Mouse (Mus musculus) liver, embryonic 12.5 days (tissue): ENCODE results near the gene Hk1. TPM values are rescaled to one million over a fixed set of nuclear protein-coding genes. Genes with fewer than 3 reads are reported as not detected.

Source experiments
- ATAC-seq: fragments of 200-750 bp; cut with Nextera tagmentation; 2 replicates; pipeline ENCODE4 v1.8.0; 2017; ENCODE audit warnings: moderate number of reproducible peaks, mild to moderate bottlenecking, moderate library complexity
- H3K27ac ChIP-seq: fragments of 300-500 bp; sonication (generic); 2 replicates; pipeline ENCODE4 v1.5.1; 2016; ENCODE audit warnings: mild to moderate bottlenecking
- H3K27me3 ChIP-seq: fragments of 300-500 bp; sonication (generic); replicated peaks from 2 replicates; pipeline ENCODE4 v1.6.1; 2016; ENCODE audit warnings: mild to moderate bottlenecking, moderate library complexity
- H3K36me3 ChIP-seq: fragments of 300-500 bp; sonication (generic); 2 replicates; pipeline ENCODE4 v1.6.1; 2016; ENCODE audit warnings: mild to moderate bottlenecking, moderate library complexity
- H3K4me1 ChIP-seq: fragments of 300-500 bp; sonication (generic); 2 replicates; pipeline ENCODE4 v1.6.1; 2016
- H3K4me2 ChIP-seq: fragments of 300-500 bp; sonication (generic); 2 replicates; pipeline ENCODE4 v1.6.1; 2016; ENCODE audit warnings: mild to moderate bottlenecking, moderate library complexity
- H3K4me3 ChIP-seq: fragments of 300-500 bp; sonication (generic); 2 replicates; pipeline ENCODE4 v1.5.1; 2016; ENCODE audit warnings: mild to moderate bottlenecking, moderate library complexity
- H3K9ac ChIP-seq: fragments of 300-500 bp; sonication (generic); 2 replicates; pipeline ENCODE4 v1.6.1; 2016; ENCODE audit warnings: mild to moderate bottlenecking, moderate library complexity
- H3K9me3 ChIP-seq: fragments of 300-500 bp; sonication (generic); replicated peaks from 2 replicates; pipeline ENCODE4 v1.6.1; 2016; ENCODE audit warnings: mild to moderate bottlenecking, moderate library complexity
- WGBS: fragments of 180-500 bp; shearing (Covaris S2); methylation state at CpG from one replicate; pipeline ENCODE4 v1.1.7; 2016; ENCODE audit not compliant: insufficient replicate concordance; 5-methylcytosine and 5-hydroxymethylcytosine counted together
- polyA plus RNA-seq: library from polyadenylated mRNA; unstranded; fragments of >200 nt; fragmentation: Nextera tagmentation; extraction: Ambion mirVana; gene quantifications from 2 replicates; pipeline ENCODE4 v1.2.1, GENCODE M21; 2016

The Hk1 gene
- polyA plus RNA-seq, 1 experiment from 2014 or later, result 130 TPM

DNA sequence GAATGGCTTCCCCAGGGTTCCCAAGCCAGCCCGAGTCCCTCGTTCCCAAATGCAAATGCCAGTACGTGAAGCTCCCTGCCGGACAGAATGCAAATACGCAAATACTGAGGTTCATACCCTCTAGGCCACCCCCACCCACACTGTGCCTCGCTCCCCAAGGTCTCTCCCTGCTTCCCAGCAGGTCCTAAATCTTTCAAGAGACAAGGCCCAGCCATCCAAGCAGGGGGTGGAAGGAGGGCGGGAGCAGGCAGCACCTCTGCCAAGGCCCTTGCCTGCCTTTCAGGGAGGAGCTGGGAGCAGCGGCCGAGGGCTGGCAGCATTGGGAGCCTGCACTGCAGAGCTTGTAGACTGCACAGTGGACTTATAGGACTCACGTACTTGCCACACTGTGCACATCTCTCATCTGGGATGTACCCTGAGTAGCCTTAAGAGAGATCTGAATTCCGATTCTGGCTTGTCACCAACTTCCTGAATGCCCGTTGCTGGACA is 127.7 kb downstream of the Hk1 start, which contains the start of gene Tacr2:
Tacr2 (plus strand) TSS at position 439 of the 489 bp plus-strand sequence.
- Histone ChIP-seq H3K27ac (no peak within 1 kb of the TSS), H3K4me3 (no peak within 1 kb of the TSS), H3K4me1 (peaks cover 9% of the 10 kb centered on the region), H3K27me3 (peaks cover 40% of the 10 kb centered on the region), H3K4me2 (no peak within 1 kb of the TSS), H3K9me3 (no peaks in the 10 kb centered on the region), H3K36me3 (no peaks in the 10 kb centered on the region), H3K9ac (no peak within 1 kb of the TSS)
- ATAC-seq, result no peak
- 62% methylated on average over 12 of the region's 12 CpGs for whole genome bisulfite sequencing

DNA sequence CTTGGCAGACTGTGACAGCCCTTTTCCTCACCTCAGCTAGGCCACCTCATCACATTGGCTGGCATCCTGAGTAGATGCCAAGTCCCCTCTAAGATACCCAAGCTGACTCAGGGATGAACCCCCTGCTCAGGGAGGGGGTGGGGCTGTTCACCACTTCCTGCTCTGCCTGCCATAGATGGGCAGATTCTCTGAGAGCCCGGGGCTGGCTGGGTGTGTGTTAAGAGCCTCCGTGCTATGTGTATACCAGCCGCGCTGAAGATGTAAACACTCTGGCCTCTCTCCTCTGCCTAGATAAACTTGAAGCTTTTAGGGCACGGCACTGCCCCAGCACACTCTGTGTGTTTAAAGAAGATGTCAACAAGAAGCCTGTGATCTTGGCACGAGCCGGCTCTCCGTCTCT is 131.9 kb downstream of the Hk1 start:
- no peak overlapping the region for H3K4me2 ChIP-seq
- peaks cover 22% of the 10 kb centered on the region for H3K4me1 ChIP-seq
- H3K9me3 ChIP-seq, result peaks cover 7% of the 10 kb centered on the region
- H3K27ac ChIP-seq, result no peak overlapping the region
- no peaks in the 10 kb centered on the region for H3K36me3 ChIP-seq
- H3K4me3 ChIP-seq, result no peak overlapping the region
- no peak for ATAC-seq
- WGBS, result 34% methylated on average over 8 of the region's 8 CpGs
- peaks cover 24% of the 10 kb centered on the region for H3K27me3 ChIP-seq
- H3K9ac ChIP-seq, result no peak overlapping the region

DNA sequence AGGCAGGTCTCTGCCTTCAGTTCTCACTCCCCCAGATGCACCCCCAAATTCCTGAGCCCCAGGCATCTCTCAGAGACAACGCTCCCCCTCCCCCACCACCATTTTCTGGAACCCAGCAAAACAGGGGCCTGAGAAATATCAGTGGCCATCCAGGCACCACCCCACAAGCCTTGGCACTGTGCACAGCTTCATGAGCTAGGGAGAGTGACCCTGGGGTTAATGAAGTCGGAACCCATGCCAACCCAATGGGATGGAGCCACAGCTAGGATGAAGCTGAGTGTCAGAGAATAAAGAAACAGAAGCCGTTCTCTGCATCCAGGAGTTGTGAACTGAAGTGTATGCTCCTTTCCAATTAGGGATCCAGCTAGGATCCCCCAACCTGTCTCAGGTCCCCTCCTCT is 132.6 kb downstream of the Hk1 start:
- Histone ChIP-seq H3K9me3 (peaks cover 7% of the 10 kb centered on the region), H3K4me1 (peaks cover 28% of the 10 kb centered on the region), H3K4me3 (no peak overlapping the region), H3K27me3 (peaks cover 23% of the 10 kb centered on the region), H3K27ac (no peak overlapping the region), H3K4me2 (no peak overlapping the region), H3K9ac (no peak overlapping the region), H3K36me3 (no peaks in the 10 kb centered on the region)
- WGBS, result 74% methylated on average over 3 of the region's 3 CpGs
- ATAC-seq, result no peak

DNA sequence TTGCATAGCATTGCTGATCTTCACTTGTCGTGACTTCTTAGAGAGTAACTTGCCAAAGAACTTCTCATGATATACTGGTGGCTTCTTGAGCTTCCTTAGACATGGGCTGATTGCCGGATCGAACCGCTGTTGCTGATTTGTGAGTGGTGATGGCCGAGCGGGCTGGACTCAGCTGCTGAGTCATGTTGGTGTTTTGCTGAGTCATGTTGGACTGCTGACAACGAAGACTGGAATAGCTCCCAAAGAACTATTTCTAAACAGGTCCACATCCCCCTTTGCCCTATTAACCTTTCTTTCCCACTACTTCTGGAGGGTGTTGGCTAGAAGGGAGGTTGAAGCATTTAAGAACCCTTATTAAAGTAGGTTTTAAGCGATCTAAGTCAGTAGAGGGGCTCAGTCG is 135.6 kb downstream of the Hk1 start:
- H3K9ac ChIP-seq, result no peak overlapping the region
- WGBS, result 76% methylated on average over 9 of the region's 9 CpGs
- peaks cover 7% of the 10 kb centered on the region for H3K9me3 ChIP-seq
- no peak overlapping the region for H3K4me3 ChIP-seq
- no peak overlapping the region for H3K27ac ChIP-seq
- no peak overlapping the region for H3K4me2 ChIP-seq
- H3K27me3 ChIP-seq, result peaks cover 13% of the 10 kb centered on the region; the same call in 1 of the 2 replicates
- H3K36me3 ChIP-seq, result no peaks in the 10 kb centered on the region
- peaks cover 35% of the 10 kb centered on the region for H3K4me1 ChIP-seq
- no peak for ATAC-seq

DNA sequence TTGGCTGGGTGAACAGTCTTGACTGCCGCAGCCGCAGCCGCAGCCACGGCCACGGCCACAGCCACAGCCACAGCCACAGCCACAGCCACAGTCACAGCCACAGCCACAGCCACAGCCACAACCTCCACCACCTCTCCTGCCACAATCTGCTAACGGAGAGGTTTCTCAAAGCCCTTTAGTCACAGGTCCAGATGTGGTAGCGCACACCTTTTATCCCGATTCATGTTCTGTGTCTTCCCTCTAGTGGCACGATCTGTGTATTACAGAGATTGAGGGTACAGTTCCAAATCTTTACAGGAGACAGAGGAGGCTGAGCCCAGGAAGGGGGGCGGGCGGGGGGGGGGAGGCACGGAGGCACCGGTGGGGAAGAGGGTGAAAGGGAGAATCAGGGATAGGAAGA is 136.8 kb downstream of the Hk1 start:
- Histone ChIP-seq H3K27me3 (peaks cover 13% of the 10 kb centered on the region; the same call in 1 of the 2 replicates), H3K27ac (no peak overlapping the region), H3K36me3 (no peaks in the 10 kb centered on the region), H3K9ac (no peak overlapping the region), H3K4me2 (no peak overlapping the region), H3K4me1 (peaks cover 44% of the 10 kb centered on the region), H3K4me3 (no peak overlapping the region), H3K9me3 (peaks cover 7% of the 10 kb centered on the region)
- WGBS, result 48% methylated on average over 13 of the region's 13 CpGs
- ATAC-seq, result 0 out of 2 replicates have a peak, but pooled peaks have one; percentile 36

DNA sequence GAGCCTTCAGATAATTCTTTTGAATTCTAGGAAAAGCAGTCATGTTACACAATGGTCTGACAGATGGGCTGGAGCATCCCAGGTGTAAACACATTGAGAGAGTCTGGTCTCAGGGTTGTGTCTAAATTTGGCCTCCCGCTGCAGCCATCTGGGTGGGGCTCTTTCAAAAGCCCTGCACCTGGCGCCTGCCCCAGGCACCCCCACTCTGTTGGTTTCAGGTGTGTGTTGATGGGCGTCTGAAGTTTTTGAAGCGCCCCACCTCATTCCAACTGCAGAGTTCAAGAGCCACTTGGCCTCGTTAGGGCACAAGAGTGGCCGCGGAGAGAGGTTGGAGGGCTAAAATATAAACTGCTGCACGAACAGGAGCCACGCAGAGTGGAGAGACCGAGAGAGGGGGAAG is 137.3 kb downstream of the Hk1 start:
- peaks cover 10% of the 10 kb centered on the region; the same call in 1 of the 2 replicates for H3K27me3 ChIP-seq
- ATAC-seq, result no peak
- H3K9me3 ChIP-seq, result peaks cover 7% of the 10 kb centered on the region
- H3K4me1 ChIP-seq, result peaks cover 44% of the 10 kb centered on the region
- H3K9ac ChIP-seq, result no peak overlapping the region
- no peak overlapping the region for H3K27ac ChIP-seq
- H3K36me3 ChIP-seq, result no peaks in the 10 kb centered on the region
- no peak overlapping the region for H3K4me3 ChIP-seq
- H3K4me2 ChIP-seq, result no peak overlapping the region
- 75% methylated on average over 10 of the region's 10 CpGs for WGBS

DNA sequence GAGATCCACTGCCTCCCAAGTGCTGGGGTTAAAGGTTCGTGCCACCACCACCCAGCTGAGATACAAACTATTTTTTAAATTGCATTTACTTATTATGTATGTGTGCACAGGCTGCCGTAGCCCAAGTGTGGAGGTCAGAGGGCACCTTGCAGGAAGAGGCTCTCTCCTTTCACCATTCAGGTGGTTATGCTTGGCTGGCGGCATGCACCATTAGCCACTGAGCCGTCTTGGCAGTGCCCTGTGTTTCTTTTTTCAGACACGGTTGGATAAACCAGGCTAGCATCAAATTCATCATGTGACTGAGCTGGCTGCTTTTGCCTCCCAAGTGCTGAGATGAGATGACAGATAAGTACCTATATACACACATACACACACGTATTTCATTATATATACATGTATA is 140.4 kb downstream of the Hk1 start:
- H3K9ac ChIP-seq, result no peak overlapping the region
- no peaks in the 10 kb centered on the region for H3K36me3 ChIP-seq
- WGBS, result 66% methylated on average over 6 of the region's 6 CpGs
- H3K4me1 ChIP-seq, result peaks cover 68% of the 10 kb centered on the region
- H3K4me3 ChIP-seq, result no peak overlapping the region
- peaks cover 7% of the 10 kb centered on the region for H3K9me3 ChIP-seq
- H3K4me2 ChIP-seq, result no peak overlapping the region
- H3K27me3 ChIP-seq, result 0 out of 2 replicates have a peak, but pooled peaks cover 5% of the 10 kb centered on the region
- peak overlapping the region; percentile 55; the same call in 1 of the 2 replicates for H3K27ac ChIP-seq
- no peak for ATAC-seq

DNA sequence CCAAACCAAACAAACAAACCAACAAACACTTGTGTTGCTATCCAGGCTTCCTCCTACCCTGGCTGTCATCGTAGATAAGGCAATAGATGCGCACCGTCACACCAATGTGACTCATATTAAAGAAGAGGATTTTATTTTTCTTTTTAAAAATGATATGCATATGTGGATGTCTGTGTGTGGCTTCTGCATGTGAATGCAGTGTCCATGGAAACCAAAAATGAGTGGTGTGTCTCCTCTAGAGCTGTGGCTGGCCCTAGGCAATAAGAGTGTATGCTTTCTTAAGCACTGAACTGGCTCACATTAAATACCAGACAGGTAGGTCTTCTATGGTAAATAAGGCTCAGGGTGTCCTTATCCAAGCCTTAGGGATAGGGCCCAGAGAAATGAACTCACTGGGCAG is 141.0 kb downstream of the Hk1 start:
- no peak overlapping the region for H3K4me3 ChIP-seq
- H3K9ac ChIP-seq, result no peak overlapping the region
- H3K4me2 ChIP-seq, result no peak overlapping the region
- H3K27ac ChIP-seq, result peak overlapping the region; percentile 84; the same call in 1 of the 2 replicates
- H3K9me3 ChIP-seq, result peaks cover 2% of the 10 kb centered on the region
- no peak for ATAC-seq
- H3K27me3 ChIP-seq, result 0 out of 2 replicates have a peak, but pooled peaks cover 5% of the 10 kb centered on the region
- peaks cover 66% of the 10 kb centered on the region for H3K4me1 ChIP-seq
- H3K36me3 ChIP-seq, result no peaks in the 10 kb centered on the region
- 67% methylated on average over 3 of the region's 3 CpGs for WGBS

DNA sequence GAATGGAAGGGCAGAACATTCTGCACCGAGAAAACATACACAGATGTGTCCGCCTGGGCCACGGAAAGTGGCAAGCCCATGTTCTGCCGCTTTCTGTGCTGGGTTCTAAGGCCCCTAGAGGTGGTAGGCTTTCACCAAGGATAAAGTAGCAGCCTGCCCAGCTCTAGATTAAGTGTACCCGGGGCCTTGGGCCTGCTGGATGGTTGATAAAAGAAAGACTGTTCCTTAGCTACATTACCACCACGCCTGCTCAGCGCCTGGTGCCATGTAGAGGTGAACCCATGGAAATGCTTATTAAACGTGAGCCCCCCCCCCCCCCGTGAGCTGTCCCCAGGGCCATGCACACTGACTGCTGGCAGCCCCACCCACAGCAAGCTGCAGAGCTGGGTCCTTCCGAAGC is 142.5 kb downstream of the Hk1 start:
- no peak overlapping the region for H3K4me3 ChIP-seq
- H3K9me3 ChIP-seq, result no peaks in the 10 kb centered on the region
- H3K27me3 ChIP-seq, result no peaks in the 10 kb centered on the region
- ATAC-seq, result peak; percentile 93
- no peaks in the 10 kb centered on the region for H3K36me3 ChIP-seq
- H3K9ac ChIP-seq, result peak overlapping the region; percentile 15; the same call in 1 of the 2 replicates
- H3K4me1 ChIP-seq, result peaks cover 64% of the 10 kb centered on the region
- peak overlapping the region; percentile 45 for H3K4me2 ChIP-seq
- 24% methylated on average over 10 of the region's 10 CpGs for WGBS
- H3K27ac ChIP-seq, result peak overlapping the region; percentile 84

DNA sequence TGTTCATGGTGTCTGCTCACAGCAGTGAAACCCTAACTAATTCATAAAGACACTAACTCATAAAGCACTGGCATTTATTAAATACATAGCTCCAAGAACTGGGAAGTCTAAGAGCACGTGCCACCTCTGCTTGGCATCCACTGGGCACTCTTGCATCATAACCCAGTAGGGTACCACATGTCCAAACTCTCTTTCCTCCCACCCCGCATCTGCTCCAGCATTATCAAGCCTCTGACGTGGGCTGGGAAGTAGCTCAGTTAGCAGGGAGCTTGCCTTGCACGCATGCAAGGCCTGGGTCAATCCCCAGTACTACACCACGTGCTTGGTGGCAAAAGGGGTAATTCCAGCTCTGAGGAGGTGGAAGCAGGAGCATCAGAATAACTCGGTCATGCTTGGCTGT is 143.5 kb downstream of the Hk1 start:
- WGBS, result 82% methylated on average over 6 of the region's 6 CpGs
- Histone ChIP-seq H3K4me1 (peaks cover 70% of the 10 kb centered on the region), H3K4me2 (no peak overlapping the region), H3K4me3 (no peak overlapping the region), H3K9ac (no peak overlapping the region), H3K27ac (peak overlapping the region; percentile 84), H3K27me3 (no peaks in the 10 kb centered on the region; the same call in 1 of the 2 replicates), H3K9me3 (no peaks in the 10 kb centered on the region), H3K36me3 (no peaks in the 10 kb centered on the region)
- no peak for ATAC-seq

DNA sequence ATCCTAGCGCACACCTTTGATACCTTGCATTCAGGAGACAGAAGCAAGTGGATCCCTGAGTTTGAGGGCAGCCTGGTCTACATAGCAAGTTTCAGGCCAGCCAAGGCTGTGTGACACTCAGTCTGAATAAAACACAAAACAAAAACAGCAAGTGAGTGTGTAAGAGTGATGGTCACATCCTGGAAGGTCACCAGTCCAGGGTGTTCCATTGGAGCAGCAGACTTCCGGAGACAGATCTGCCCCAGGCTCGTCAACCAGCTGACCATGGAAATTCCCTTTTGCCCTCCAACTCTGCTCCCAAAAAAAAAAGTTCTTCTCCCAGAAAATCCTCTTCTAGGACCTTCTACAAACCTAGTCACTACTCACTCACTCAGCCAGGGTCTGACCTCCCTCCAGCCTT is 147.9 kb downstream of the Hk1 start:
- H3K27me3 ChIP-seq, result peaks cover 13% of the 10 kb centered on the region
- H3K4me3 ChIP-seq, result no peak overlapping the region
- no peaks in the 10 kb centered on the region for H3K36me3 ChIP-seq
- H3K4me1 ChIP-seq, result peaks cover 86% of the 10 kb centered on the region
- no peak overlapping the region for H3K9ac ChIP-seq
- ATAC-seq, result no peak
- WGBS, result 75% methylated on average over 3 of the region's 3 CpGs
- no peaks in the 10 kb centered on the region for H3K9me3 ChIP-seq
- H3K27ac ChIP-seq, result peak overlapping the region; percentile 52; the same call in 1 of the 2 replicates
- H3K4me2 ChIP-seq, result peak overlapping the region; percentile 98

DNA sequence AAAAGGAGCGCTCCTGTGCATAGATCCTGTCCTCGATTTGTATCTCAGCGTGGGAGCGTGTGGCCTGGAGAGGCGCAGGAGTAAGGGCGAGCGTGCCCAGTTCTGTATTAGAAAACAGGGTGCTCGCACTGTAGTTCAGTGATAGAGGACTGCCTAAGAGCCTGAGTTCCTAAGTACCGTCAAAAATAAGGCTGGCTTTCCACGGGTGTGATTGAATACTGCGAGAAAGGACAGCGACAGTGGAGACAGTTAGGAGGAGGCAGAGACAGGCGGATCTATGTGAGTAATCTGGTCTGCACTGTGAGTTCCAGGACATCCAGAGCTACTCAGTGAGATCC is 148.3 kb downstream of the Hk1 start:
- no peaks in the 10 kb centered on the region for H3K9me3 ChIP-seq
- no peaks in the 10 kb centered on the region for H3K36me3 ChIP-seq
- H3K4me1 ChIP-seq, result peaks cover 86% of the 10 kb centered on the region
- peak overlapping the region; percentile 98 for H3K4me2 ChIP-seq
- 4% methylated on average over 13 of the region's 13 CpGs for WGBS
- peak overlapping the region; percentile 70; the same call in 1 of the 2 replicates for H3K9ac ChIP-seq
- peak overlapping the region; percentile 52; the same call in 1 of the 2 replicates for H3K27ac ChIP-seq
- peaks cover 13% of the 10 kb centered on the region for H3K27me3 ChIP-seq
- peak overlapping the region; percentile 67 for H3K4me3 ChIP-seq
- no peak for ATAC-seq
